Mouse (Mus musculus): ENCODE measurements around the gene Mgat4d.

- TF ChIP-seq CTCF (IDR thresholded peaks at IDR 0.05; ENCODE audit: low read depth) (no peak), EP300 (optimal IDR thresholded peaks at IDR 0.05) (no peak)
Measured at GRCm38 (mm10) chr8:83396680-83397079, 48.4 kb downstream of the Mgat4d start.

Data from stomach, postnatal 0 days (tissue).